Mouse (Mus musculus) kidney, adult 2 months (tissue): Measurements from ENCODE around the gene Plin2. TPM values are rescaled to one million over a fixed set of nuclear protein-coding genes. Genes with fewer than 3 reads are reported as not detected.
"Not testable (repeated sequence)": the region's sequence is repeated elsewhere in the genome, so short reads cannot be mapped to it uniquely, and the experiment has no call there.

ENCODE experiments used
- DNase-seq: peaks from one replicate; pipeline ENCODE4 v3.0.0; 2021
- H3K27ac ChIP-seq: fragments of 200-500 bp; 2 replicates; pipeline ENCODE4 v1.5.1; 2012; ENCODE audit warnings: low read depth, low read length, control low read depth, inconsistent platforms; ENCODE audit not compliant: insufficient read depth
- H3K27me3 ChIP-seq: fragments of 200-500 bp; replicated peaks from 2 replicates; pipeline ENCODE4 v1.6.1; 2012; ENCODE audit warnings: mild to moderate bottlenecking, moderate library complexity, low read length, inconsistent platforms; ENCODE audit not compliant: control insufficient read depth, insufficient read depth
- H3K36me3 ChIP-seq: fragments of 200-500 bp; 2 replicates; pipeline ENCODE4 v1.6.1; 2012; ENCODE audit warnings: mild to moderate bottlenecking, moderate library complexity, low read length, inconsistent platforms; ENCODE audit not compliant: control insufficient read depth, insufficient read depth
- H3K4me1 ChIP-seq: fragments of 200-500 bp; 2 replicates; pipeline ENCODE4 v1.6.1; 2011; ENCODE audit warnings: low read length; ENCODE audit not compliant: control insufficient read depth, insufficient read depth
- H3K4me3 ChIP-seq: fragments of 200-500 bp; 2 replicates; pipeline ENCODE4 v1.5.1; 2011; ENCODE audit warnings: mild to moderate bottlenecking, low read depth, low read length, control low read depth; ENCODE audit not compliant: insufficient read depth
- CTCF ChIP-seq: fragments of 200-500 bp; conservative IDR thresholded peaks from 2 replicates; pipeline ENCODE4 v1.5.1; 2011; ENCODE audit warnings: low read depth, mild to moderate bottlenecking, control low read depth, low read length, moderate library complexity, mixed read lengths; ENCODE audit not compliant: insufficient read depth, insufficient read length
- POLR2A ChIP-seq: fragments of 200-500 bp; IDR thresholded peaks from one replicate; pipeline ENCODE4 v1.6.1; 2011; ENCODE audit warnings: low read depth, low read length, control low read depth
- WGBS: fragments of 180-500 bp; shearing (Covaris S2); methylation state at CpG from one replicate; pipeline ENCODE4 v1.1.7; 2018; 5-methylcytosine and 5-hydroxymethylcytosine counted together
- polyA plus RNA-seq: library from polyadenylated mRNA; depleted of rRNA; stranded (reverse); fragments of >200 nt; gene quantifications from 2 replicates; pipeline ENCODE4 v1.2.3, GENCODE M21; 2012

Gene Plin2
- polyA plus RNA-seq, 1 experiment = 143 TPM

- peaks cover 6% of the 10 kb centered on the region; the same call in 1 of the 2 replicates for H3K4me1 ChIP-seq
- WGBS = 97% methylated on average over 7 of the region's 7 CpGs
- TF ChIP-seq CTCF (no peak), POLR2A (no peak)
- no peaks in the 10 kb centered on the region; the same call in 1 of the 2 replicates for H3K36me3 ChIP-seq
- H3K27me3 ChIP-seq = no peaks in the 10 kb centered on the region
- no peak for DNase-seq
- H3K27ac ChIP-seq = no peak overlapping the region
- no peak overlapping the region for H3K4me3 ChIP-seq
Observed at GRCm38 (mm10) chr4:86672450-86672849, 2.6 kb upstream of the Plin2 start.

GRCm38 (mm10) chr4:86671803-86672202 lies 1.9 kb upstream of the Plin2 start:
- Histone ChIP-seq H3K4me1 (peaks cover 6% of the 10 kb centered on the region; the same call in 1 of the 2 replicates), H3K36me3 (no peaks in the 10 kb centered on the region; the same call in 1 of the 2 replicates), H3K4me3 (no peak overlapping the region), H3K27ac (no peak overlapping the region), H3K27me3 (no peaks in the 10 kb centered on the region)
- whole genome bisulfite sequencing = 34% methylated on average over 3 of the region's 3 CpGs
- peak; percentile 32 for DNase-seq
- TF ChIP-seq CTCF = no peak

- no peaks in the 10 kb centered on the region; the same call in 1 of the 2 replicates for H3K36me3 ChIP-seq
- peak; percentile 71 for DNase-seq
- H3K27me3 ChIP-seq = no peaks in the 10 kb centered on the region
- TF ChIP-seq CTCF (no peak), POLR2A (no peak)
- no peak overlapping the region for H3K4me3 ChIP-seq
- WGBS = 53% methylated on average over 8 of the region's 8 CpGs
- peak overlapping the region; percentile 77 for H3K27ac ChIP-seq
- peaks cover 6% of the 10 kb centered on the region; the same call in 1 of the 2 replicates for H3K4me1 ChIP-seq
Observed at GRCm38 (mm10) chr4:86670582-86671306, 884 bp upstream of the Plin2 start.

GRCm38 (mm10) chr4:86669241-86669753 lies 563 bp downstream of the Plin2 start:
- H3K36me3 ChIP-seq, H3K4me1 ChIP-seq, H3K27me3 ChIP-seq: not testable (repeated sequence)
- 8% methylated on average over 6 of the region's 6 CpGs for WGBS
- DNase-seq = peak; percentile 74
- peak overlapping the region; percentile 7; the same call in 1 of the 2 replicates for H3K27ac ChIP-seq
- H3K4me3 ChIP-seq = peak overlapping the region; percentile 75

- peaks cover 6% of the 10 kb centered on the region; the same call in 1 of the 2 replicates for H3K4me1 ChIP-seq
- TF ChIP-seq POLR2A (no peak), CTCF (no peak)
- H3K4me3 ChIP-seq = no peak overlapping the region
- WGBS = 92% methylated on average over 14 of the region's 14 CpGs
- no peak for DNase-seq
- no peaks in the 10 kb centered on the region for H3K27me3 ChIP-seq
- no peak overlapping the region for H3K27ac ChIP-seq
- no peaks in the 10 kb centered on the region; the same call in 1 of the 2 replicates for H3K36me3 ChIP-seq
Observed at GRCm38 (mm10) chr4:86668290-86669000, 1.4 kb downstream of the Plin2 start.

GRCm38 (mm10) chr4:86665596-86665995 lies 4.3 kb downstream of the Plin2 start:
- TF ChIP-seq POLR2A (no peak), CTCF (no peak)
- no peak overlapping the region for H3K4me3 ChIP-seq
- WGBS = 80% methylated on average over 3 of the region's 3 CpGs
- no peaks in the 10 kb centered on the region; the same call in 1 of the 2 replicates for H3K4me1 ChIP-seq
- no peak overlapping the region for H3K27ac ChIP-seq
- H3K36me3 ChIP-seq = no peaks in the 10 kb centered on the region; the same call in none of the 2 replicates
- H3K27me3 ChIP-seq = no peaks in the 10 kb centered on the region
- DNase-seq = no peak

GRCm38 (mm10) chr4:86663919-86664318 lies 5.9 kb downstream of the Plin2 start:
- Histone ChIP-seq H3K4me1 (no peaks in the 10 kb centered on the region; the same call in 1 of the 2 replicates), H3K36me3 (peaks cover 6% of the 10 kb centered on the region), H3K27ac (no peak overlapping the region), H3K4me3 (no peak overlapping the region), H3K27me3 (no peaks in the 10 kb centered on the region)
- TF ChIP-seq POLR2A = no peak
- TF ChIP-seq CTCF = no peak
- WGBS = 80% methylated on average over 4 of the region's 4 CpGs
- no peak for DNase-seq
